Mouse (Mus musculus) cerebellum, postnatal 4 days (tissue): ENCODE data around the gene Invs.

Source experiments
- DNase-seq, 2 experiments: peaks; one replicate each; pipeline ENCODE4 v3.0.0; 2022; ENCODE audit warnings: low spot score in 2 of 2, mixed read lengths in 1 of 2

Gene Invs

GRCm38 (mm10) chr4:48279498-48280134, at the start of gene Invs, which contains the start of gene Erp44:
TSS of gene Invs (plus strand) at chr4:48279760.
TSS of gene Erp44 (minus strand) at chr4:48279558.
- peak; percentile 76 to 89 for DNase-seq

GRCm38 (mm10) chr4:48236721-48237120, 42.8 kb upstream of the Invs start:
- DNase-seq, result no peak

GRCm38 (mm10) chr4:48239046-48239445, 40.5 kb upstream of the Invs start:
- no peak for DNase-seq

GRCm38 (mm10) chr4:48242482-48242881, 37.1 kb upstream of the Invs start:
- DNase-seq, result no peak

- DNase-seq, result no peak
These were observed 35.8 kb upstream of the Invs start for GRCm38 (mm10) chr4:48243737-48244136.

- DNase-seq, result no peak
These were observed 35.3 kb upstream of the Invs start for GRCm38 (mm10) chr4:48244280-48244679.

GRCm38 (mm10) chr4:48253266-48253665, 26.3 kb upstream of the Invs start:
- DNase-seq, result no peak

- DNase-seq, result no peak
These were observed 21.5 kb upstream of the Invs start for GRCm38 (mm10) chr4:48258045-48258444.

- DNase-seq, result no peak
These were observed 11.9 kb upstream of the Invs start for GRCm38 (mm10) chr4:48267683-48268082.

- no peak for DNase-seq
These were observed 11.4 kb upstream of the Invs start for GRCm38 (mm10) chr4:48268127-48268526.

GRCm38 (mm10) chr4:48270532-48270931, 9.0 kb upstream of the Invs start:
- DNase-seq, result no peak

- DNase-seq, result no peak
These were observed 7.7 kb upstream of the Invs start for GRCm38 (mm10) chr4:48271838-48272237.

GRCm38 (mm10) chr4:48273119-48273829, 6.3 kb upstream of the Invs start:
- no peak for DNase-seq

GRCm38 (mm10) chr4:48275736-48276135, 3.8 kb upstream of the Invs start:
- no peak for DNase-seq

GRCm38 (mm10) chr4:48277011-48277410, 2.5 kb upstream of the Invs start:
- no peak for DNase-seq

- DNase-seq, result peak in 1 of 2 experiments; percentile 24
These were observed 633 bp upstream of the Invs start for GRCm38 (mm10) chr4:48278757-48279497.

GRCm38 (mm10) chr4:48281121-48281520, 1.6 kb downstream of the Invs start:
- DNase-seq, result no peak

GRCm38 (mm10) chr4:48287086-48287757, 7.7 kb downstream of the Invs start:
- DNase-seq, result no peak

- no peak for DNase-seq
These were observed 35.3 kb downstream of the Invs start for GRCm38 (mm10) chr4:48314814-48315213.

GRCm38 (mm10) chr4:48316036-48316435, 36.5 kb downstream of the Invs start:
- DNase-seq, result no peak

GRCm38 (mm10) chr4:48321276-48321675, 41.7 kb downstream of the Invs start:
- no peak for DNase-seq

GRCm38 (mm10) chr4:48322095-48322494, 42.5 kb downstream of the Invs start:
- no peak for DNase-seq
